Mouse (Mus musculus): ENCODE data around the gene Rpl3. TPM values are rescaled to one million over a fixed set of nuclear protein-coding genes. Genes with fewer than 3 reads are reported as not detected.

Gene Rpl3
- polyA plus RNA-seq, 1 experiment = 428 TPM

- Histone ChIP-seq H3K4me3 (replicated peaks; ENCODE audit: extremely low read depth, low read depth, low read length) (no peak overlapping the region), H3K4me1 (ENCODE audit: control insufficient read depth, insufficient read depth, low read length) (peaks cover 3% of the 10 kb centered on the region)
- DNase-seq = no peak
- TF ChIP-seq POLR2A (IDR thresholded peaks at IDR 0.05; ENCODE audit: borderline replicate concordance, extremely low read depth, low read depth, low read length) (no peak), CTCF (IDR thresholded peaks at IDR 0.05; ENCODE audit: insufficient read depth, low read length) (no peak)
- WGBS = 64% methylated on average over 6 of the region's 6 CpGs
These were observed 16.9 kb downstream of the Rpl3 start for GRCm38 (mm10) chr15:80074663-80075373.

- 92% methylated on average over 1 of the region's 1 CpGs for WGBS
- no peak for TF ChIP-seq POLR2A (IDR thresholded peaks at IDR 0.05; ENCODE audit: borderline replicate concordance, extremely low read depth, low read depth, low read length)
- TF ChIP-seq CTCF (IDR thresholded peaks at IDR 0.05; ENCODE audit: insufficient read depth, low read length) = no peak
- Histone ChIP-seq H3K4me1 (ENCODE audit: control insufficient read depth, insufficient read depth, low read length) (peaks cover 3% of the 10 kb centered on the region), H3K4me3 (replicated peaks; ENCODE audit: extremely low read depth, low read depth, low read length) (no peak overlapping the region)
- no peak for DNase-seq
These were observed 18.4 kb downstream of the Rpl3 start for GRCm38 (mm10) chr15:80073256-80073621.

DNA sequence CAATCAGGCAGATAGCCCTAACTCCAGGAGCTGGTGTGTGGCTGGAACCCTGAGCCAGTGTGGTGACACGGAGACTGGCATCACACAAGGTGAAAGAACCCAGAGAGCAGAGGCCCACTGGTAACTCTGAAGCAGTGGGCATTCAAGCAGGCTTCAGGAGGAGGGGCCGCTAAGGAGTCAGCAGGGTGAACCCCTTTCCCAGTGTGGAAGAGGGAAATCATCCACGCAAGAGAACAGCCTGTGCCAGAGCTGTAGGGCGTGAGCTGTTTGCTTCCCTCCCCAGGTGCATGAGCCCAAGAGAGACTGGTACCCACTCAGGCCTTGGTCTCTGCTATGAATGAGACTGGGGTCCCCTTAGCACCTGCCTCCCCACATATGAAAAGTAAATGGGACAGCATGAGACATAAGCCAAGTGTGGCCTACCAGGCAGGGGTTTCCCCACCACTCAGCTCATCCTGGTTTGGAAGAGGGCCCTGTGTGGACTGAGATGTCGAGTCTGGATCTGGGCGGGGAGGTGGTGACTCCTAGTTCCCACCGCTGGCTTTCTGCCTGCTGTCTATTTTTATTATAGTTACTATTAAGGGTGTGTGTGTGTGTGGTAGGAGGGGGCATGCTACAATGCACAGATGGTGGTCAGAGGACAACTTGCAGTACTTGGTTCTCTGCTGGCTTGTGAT lies 19.0 kb downstream of the Rpl3 start:
- 68% methylated on average over 7 of the region's 7 CpGs for WGBS

DNA sequence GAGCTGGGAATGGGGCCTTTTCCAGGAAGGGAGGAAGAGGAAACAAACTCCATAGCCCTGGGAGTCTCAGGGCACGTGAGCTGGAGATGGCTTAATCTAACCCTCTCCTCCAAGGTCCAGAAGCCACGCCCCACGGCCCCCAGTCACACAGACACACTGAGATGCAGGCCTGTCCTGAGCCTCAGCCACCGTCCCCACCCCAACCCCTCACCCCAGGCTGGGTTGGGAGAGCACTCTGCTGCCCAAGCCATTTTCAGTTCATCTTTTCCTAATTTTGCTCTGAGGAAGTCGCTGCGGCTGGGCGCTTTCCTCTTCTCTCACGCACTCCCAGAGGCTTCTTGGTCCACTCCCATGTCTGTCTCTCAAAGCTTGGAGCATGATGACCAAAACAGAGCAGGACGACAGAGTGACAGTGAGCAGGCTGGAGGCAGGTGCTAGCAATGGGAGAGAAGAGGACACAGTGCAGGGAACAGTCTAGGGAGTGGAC lies 19.7 kb downstream of the Rpl3 start:
- DNase-seq = no peak
- no peak overlapping the region for H3K4me3 ChIP-seq (replicated peaks; ENCODE audit: extremely low read depth, low read depth, low read length)
- peaks cover 3% of the 10 kb centered on the region for H3K4me1 ChIP-seq (ENCODE audit: control insufficient read depth, insufficient read depth, low read length)
- TF ChIP-seq CTCF (IDR thresholded peaks at IDR 0.05; ENCODE audit: insufficient read depth, low read length) = no peak
- 29% methylated on average over 9 of the region's 9 CpGs for WGBS

More for the DNA sequence above, 19.0 kb downstream of the Rpl3 start:
- no peak for DNase-seq
- no peak for TF ChIP-seq CTCF (IDR thresholded peaks at IDR 0.05; ENCODE audit: insufficient read depth, low read length)
- no peak for TF ChIP-seq POLR2A (IDR thresholded peaks at IDR 0.05; ENCODE audit: borderline replicate concordance, extremely low read depth, low read depth, low read length)
- no peak overlapping the region for H3K4me3 ChIP-seq (replicated peaks; ENCODE audit: extremely low read depth, low read depth, low read length)
- H3K4me1 ChIP-seq (ENCODE audit: control insufficient read depth, insufficient read depth, low read length) = peaks cover 3% of the 10 kb centered on the region

GRCm38 (mm10) chr15:80070095-80070644 lies 21.5 kb downstream of the Rpl3 start:
- no peak overlapping the region for H3K4me3 ChIP-seq (replicated peaks; ENCODE audit: extremely low read depth, low read depth, low read length)
- peaks cover 3% of the 10 kb centered on the region; the same call in 1 of the 2 replicates for H3K4me1 ChIP-seq (ENCODE audit: control insufficient read depth, insufficient read depth, low read length)
- DNase-seq = no peak
- TF ChIP-seq POLR2A (IDR thresholded peaks at IDR 0.05; ENCODE audit: borderline replicate concordance, extremely low read depth, low read depth, low read length) (no peak), CTCF (IDR thresholded peaks at IDR 0.05; ENCODE audit: insufficient read depth, low read length) (no peak)
- 56% methylated on average over 8 of the region's 8 CpGs for WGBS

DNA sequence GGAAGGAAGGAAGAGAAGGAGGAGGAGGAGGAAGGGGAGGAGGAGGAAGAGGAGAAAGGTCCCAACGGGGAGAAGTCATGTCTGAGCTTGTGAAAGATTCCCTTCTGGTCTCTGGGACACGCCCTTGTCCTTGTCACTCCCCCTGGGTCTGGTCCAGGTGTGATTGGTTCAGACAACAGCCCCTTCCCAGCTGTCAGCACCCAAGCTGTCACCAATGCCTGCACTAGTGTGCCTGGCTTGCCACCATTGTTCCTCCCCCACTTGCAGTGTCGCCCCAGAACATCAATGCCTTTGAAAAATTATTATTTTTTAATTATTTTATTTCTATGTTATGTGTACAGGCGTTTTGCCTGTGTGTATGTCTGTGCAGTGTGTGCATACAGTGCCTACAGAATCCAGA lies 22.5 kb downstream of the Rpl3 start:
- 55% methylated on average over 4 of the region's 4 CpGs for WGBS
- TF ChIP-seq POLR2A (IDR thresholded peaks at IDR 0.05; ENCODE audit: borderline replicate concordance, extremely low read depth, low read depth, low read length) = no peak
- no peak for TF ChIP-seq CTCF (IDR thresholded peaks at IDR 0.05; ENCODE audit: insufficient read depth, low read length)
- peaks cover 3% of the 10 kb centered on the region; the same call in 1 of the 2 replicates for H3K4me1 ChIP-seq (ENCODE audit: control insufficient read depth, insufficient read depth, low read length)
- H3K4me3 ChIP-seq (replicated peaks; ENCODE audit: extremely low read depth, low read depth, low read length) = no peak overlapping the region
- DNase-seq = no peak

DNA sequence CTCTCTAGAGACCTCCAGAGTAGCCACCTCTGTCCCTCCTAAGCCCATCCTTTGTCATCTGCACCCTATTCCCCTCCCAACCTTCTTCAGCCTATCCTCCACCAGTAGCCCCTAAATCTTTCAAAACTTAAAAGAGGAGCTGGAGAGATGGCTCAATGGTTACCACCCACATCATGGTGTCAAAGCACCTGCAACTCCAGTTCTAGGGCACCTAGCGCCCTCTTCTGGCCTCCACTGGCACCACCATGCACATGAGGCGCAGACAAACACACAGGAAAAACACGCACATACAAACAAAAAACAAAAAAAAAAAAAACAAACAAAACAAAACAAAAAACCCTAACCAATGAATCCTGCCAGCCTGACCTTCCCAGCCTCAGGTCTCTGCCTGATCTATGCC lies 25.1 kb downstream of the Rpl3 start:
- DNase-seq = no peak
- Histone ChIP-seq H3K4me3 (replicated peaks; ENCODE audit: extremely low read depth, low read depth, low read length) (no peak overlapping the region), H3K4me1 (ENCODE audit: control insufficient read depth, insufficient read depth, low read length) (no peaks in the 10 kb centered on the region; the same call in 1 of the 2 replicates)
- TF ChIP-seq POLR2A (IDR thresholded peaks at IDR 0.05; ENCODE audit: borderline replicate concordance, extremely low read depth, low read depth, low read length) (no peak), CTCF (IDR thresholded peaks at IDR 0.05; ENCODE audit: insufficient read depth, low read length) (peak; percentile 60)
- WGBS = 59% methylated on average over 3 of the region's 3 CpGs

GRCm38 (mm10) chr15:80065414-80065813 lies 26.3 kb downstream of the Rpl3 start:
- Histone ChIP-seq H3K4me3 (replicated peaks; ENCODE audit: extremely low read depth, low read depth, low read length) (no peak overlapping the region), H3K4me1 (ENCODE audit: control insufficient read depth, insufficient read depth, low read length) (no peaks in the 10 kb centered on the region; the same call in 1 of the 2 replicates)
- peak; percentile 44 for DNase-seq
- TF ChIP-seq CTCF (IDR thresholded peaks at IDR 0.05; ENCODE audit: insufficient read depth, low read length) (peak; percentile 65), POLR2A (IDR thresholded peaks at IDR 0.05; ENCODE audit: borderline replicate concordance, extremely low read depth, low read depth, low read length) (no peak)
- WGBS = 21% methylated on average over 13 of the region's 13 CpGs

DNA sequence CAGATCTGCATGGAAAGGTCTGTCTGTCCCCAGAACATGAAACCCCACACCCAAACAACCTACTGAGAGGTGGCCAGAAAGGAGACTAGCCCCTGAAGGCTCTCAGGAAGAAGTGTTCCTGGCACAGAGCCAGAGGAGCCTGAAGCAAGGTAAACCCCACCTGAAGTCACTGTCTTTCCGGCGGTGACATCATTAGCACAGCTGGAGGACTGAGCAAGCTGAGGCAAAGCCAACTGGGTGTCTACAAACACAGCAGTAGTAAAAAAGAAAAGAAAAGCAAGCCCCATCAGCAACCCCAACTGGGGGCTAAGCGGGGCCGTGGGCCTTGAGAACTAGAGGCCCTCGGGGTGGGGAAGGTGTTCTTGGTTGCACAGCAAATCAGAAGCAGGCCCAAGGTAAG lies 26.7 kb downstream of the Rpl3 start:
- Histone ChIP-seq H3K4me1 (ENCODE audit: control insufficient read depth, insufficient read depth, low read length) (no peaks in the 10 kb centered on the region), H3K4me3 (replicated peaks; ENCODE audit: extremely low read depth, low read depth, low read length) (no peak overlapping the region)
- TF ChIP-seq POLR2A (IDR thresholded peaks at IDR 0.05; ENCODE audit: borderline replicate concordance, extremely low read depth, low read depth, low read length) = no peak
- TF ChIP-seq CTCF (IDR thresholded peaks at IDR 0.05; ENCODE audit: insufficient read depth, low read length) = no peak
- 68% methylated on average over 5 of the region's 5 CpGs for WGBS
- no peak for DNase-seq
